Mouse (Mus musculus): Measurements from ENCODE around the gene Cdc25a.

Cdc25a gene

GRCm38 (mm10) chr9:109932756-109933375 is 57.5 kb downstream of the Cdc25a start:
- DNase-seq (ENCODE audit: low spot score) = peak; percentile 52

GRCm38 (mm10) chr9:109939401-109939800 is 64.0 kb downstream of the Cdc25a start:
- DNase-seq (ENCODE audit: low spot score) = no peak

DNA sequence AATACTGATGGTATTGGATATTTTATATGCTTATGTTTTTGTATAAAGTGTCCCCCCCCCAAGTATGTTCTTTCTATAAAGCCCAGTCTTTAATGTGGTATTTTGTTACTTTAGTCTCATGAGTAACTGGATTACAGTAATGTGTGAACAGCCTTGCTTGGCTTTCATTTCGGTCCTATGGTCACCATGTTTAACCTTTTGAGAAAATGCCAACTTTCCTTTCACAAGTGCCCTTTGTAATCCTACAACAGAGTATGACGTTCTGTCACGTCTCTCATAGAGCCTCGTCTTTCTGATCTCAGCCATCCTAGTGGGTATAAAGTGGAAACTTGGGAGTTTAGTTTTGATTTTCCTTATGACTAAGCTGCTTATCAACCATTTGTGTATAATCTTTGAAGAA is 67.4 kb downstream of the Cdc25a start:
- DNase-seq (ENCODE audit: low spot score) = no peak

Measured in layer of hippocampus, adult 11-12 months (tissue).